Mouse (Mus musculus) spleen, postnatal 36 days (tissue): ENCODE results near the gene Ttll5.

Source experiments
- DNase-seq, 2 experiments: peaks; one replicate each; pipeline ENCODE4 v3.0.0; 2022; ENCODE audit warnings: low spot score in 2 of 2, mixed read lengths in 1 of 2

Ttll5 gene

DNA sequence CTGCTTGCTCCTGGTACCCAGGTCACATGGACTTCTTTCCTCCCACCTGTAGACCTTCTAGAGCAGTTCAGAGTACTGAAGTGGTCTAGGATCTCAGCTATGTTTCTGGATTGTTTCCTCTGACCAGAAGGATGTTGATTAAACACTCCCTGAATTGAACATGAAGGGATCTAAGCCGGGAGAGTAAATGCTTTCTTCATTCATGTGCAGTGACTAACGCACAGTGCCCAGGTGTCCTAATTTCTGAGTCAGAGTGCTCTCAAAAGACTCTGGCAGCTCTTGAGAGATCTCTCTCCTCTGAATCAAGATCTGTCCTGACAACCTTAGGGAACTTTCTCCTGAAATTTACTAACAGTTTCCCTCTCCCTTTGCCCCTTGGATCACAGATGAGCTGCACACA lies 187.7 kb downstream of the Ttll5 start:
- DNase-seq, result no peak

GRCm38 (mm10) chr12:86014174-86014573 lies 189.7 kb downstream of the Ttll5 start:
- no peak for DNase-seq

GRCm38 (mm10) chr12:86014621-86015020 lies 190.2 kb downstream of the Ttll5 start:
- DNase-seq, result no peak

DNA sequence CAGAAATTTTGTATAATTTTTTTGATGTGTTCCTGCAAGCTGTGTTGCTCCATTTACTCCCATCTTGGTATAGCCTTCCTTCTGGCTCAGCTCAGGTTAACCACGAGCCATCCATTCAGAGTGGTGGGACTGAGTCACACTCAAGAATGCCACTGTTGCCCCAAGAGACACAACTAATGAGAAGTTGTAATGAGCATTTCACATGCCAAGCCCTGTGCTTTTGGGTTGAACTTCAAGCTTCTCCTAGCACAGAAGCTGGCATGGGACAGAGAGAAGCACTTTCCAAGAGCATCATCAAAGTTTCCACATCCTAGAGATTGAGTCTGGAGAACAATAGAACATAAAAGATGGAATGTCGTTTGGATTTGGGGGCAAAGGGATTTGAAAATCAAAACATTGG lies 190.7 kb downstream of the Ttll5 start:
- no peak for DNase-seq

DNA sequence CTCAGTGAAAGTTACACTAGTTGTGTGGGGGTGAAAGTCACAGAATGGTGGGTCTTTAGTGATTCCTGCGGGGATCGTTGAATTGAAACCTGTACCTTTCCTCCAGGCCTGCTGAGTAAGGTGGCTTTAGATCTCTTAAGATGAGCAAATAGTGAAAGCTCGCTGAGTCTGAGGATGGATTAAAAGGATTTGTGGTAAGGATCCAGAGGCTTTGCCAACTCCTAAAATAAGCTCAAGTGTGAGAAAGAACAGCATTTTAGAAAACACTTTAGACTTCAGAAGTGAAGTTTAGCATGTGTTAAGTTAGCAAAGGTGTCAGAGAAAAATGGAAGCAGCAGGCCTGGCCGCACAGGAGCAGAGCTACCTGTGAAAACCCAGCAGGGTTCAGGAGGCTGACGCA lies 192.9 kb downstream of the Ttll5 start:
- no peak for DNase-seq

DNA sequence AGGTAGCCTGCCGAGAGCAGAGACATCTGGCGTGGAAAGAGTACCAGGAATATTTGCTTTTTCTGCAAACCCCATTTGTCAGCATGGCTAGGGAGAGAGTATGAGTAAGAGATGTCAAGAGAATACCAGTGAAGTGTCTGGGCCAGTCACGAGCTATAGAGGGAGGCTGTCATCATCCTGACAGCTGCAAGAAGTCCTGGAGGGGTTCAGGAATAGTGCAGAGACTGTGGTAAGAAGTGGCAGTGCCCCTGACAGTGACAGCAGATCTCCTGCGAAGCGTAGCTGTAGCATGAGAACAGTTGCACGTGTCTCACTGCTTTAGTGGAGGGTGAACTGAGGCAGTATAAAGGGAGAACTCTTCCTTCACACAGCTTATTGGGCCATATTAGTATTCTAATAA lies 197.1 kb downstream of the Ttll5 start:
- DNase-seq, result no peak

DNA sequence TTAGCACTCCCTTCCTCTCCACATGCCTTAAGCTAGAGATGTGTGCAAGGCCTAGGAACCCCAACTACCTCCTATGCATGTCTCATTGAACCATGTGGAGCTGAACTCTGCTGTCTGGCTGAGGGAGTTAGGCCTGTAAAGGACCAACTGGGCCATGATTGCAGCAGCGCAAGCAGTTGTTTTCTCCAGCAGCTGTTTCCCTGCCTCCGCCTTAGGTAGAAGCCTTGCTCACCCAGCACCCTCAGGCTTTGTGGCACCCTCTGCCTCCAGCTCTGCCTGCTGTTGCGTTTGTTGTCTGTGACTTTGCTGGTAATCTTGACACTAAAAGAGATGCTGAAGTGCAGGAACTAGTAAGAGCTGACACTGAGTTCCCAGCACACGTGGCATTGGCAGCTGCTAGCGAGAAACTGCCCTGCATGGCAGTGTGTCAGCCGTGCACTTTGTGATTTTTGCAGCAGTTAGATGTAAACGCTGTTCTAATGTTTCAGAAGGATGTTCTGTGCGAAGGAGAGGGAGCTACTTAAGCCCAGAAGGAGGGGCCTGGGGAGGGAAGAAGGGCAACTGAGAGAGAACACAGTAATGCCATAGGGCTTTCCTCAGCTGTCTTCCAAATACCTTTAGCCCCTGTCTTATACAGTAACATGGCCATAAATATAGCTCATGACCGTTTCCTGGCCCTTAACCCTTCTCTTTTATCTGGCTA lies 198.0 kb downstream of the Ttll5 start:
- DNase-seq, result no peak

DNA sequence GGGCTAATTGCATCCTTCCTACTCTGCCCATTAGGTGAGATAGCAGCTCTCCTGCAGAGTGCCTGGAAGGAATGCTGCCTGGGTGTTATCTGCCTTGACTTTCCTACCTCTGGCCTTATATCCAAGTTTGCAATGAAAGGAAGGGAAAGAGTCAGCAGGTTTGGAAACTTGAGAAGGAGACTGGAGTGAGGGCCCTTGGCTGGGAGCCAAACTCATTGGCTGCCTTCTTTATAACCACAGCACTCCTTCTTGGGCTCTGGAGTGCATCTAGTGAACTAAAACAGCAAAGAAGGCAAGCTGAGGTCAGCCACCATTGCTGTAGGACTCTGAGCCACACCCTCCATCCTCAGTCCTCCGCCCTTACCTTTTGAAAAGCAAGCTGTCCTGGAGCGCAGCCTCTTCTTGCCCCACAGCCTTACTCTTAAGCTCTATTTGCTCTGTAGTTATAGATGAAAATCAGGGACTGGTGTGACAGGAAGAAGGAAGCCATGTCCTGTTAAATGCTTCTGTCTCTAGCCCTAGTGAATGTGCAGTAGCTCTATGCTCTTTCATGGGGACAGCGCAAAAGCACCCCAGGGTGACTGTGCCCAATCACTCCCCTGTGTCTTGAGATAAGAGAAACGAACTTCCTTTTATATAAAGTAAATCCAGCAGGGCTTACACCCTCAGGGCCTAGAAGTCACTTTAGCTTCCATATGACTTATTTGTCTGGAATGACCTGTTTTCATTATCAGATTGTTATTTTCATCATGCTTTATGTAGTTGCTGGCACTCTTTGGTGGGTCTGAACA lies 198.8 kb downstream of the Ttll5 start:
- no peak for DNase-seq

- no peak for DNase-seq
Measured at GRCm38 (mm10) chr12:86024426-86024825, 200.0 kb downstream of the Ttll5 start.

GRCm38 (mm10) chr12:86025480-86025879 lies 201.0 kb downstream of the Ttll5 start:
- DNase-seq, result no peak

GRCm38 (mm10) chr12:86027000-86027399 lies 202.5 kb downstream of the Ttll5 start:
- DNase-seq, result no peak

DNA sequence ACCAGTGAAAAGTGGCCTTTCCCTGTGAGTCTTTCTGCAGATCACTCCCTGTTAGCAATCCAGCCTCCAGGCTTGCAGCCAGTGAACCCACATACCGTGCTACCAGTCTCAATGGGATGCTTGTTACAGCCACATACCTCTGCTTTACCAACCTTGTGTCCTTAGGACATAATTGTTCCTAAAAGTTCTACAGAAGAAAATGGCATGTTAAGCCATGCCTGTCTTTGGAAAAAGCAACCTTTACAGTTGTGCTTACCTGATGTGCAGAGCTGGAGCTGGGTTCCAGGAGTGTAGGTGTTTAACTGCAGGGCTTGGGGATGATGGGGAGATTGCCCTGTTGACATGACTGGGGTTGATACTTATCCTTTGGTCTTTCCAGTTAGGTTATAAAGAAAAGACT lies 203.3 kb downstream of the Ttll5 start:
- no peak for DNase-seq

DNA sequence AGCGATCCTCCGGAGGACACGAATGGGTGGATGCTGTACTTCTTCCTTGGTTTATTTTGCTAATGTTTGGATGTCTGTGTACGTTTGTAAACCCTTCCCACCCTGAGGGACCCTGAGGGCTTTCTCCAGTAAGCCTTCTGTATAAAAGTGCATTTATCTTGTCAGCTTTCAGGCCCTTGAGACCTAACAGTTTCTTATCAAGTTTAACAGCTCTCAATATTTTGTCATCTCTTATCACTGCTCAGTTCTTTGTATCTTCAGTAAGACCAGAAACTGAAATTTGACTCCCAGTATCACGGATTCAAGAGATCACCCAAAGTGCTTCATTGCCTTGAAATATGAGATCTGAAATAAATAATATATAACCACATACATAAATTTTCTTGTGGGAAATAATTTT lies 206.5 kb downstream of the Ttll5 start:
- no peak for DNase-seq

GRCm38 (mm10) chr12:86035586-86035985 lies 211.1 kb downstream of the Ttll5 start:
- no peak for DNase-seq

- DNase-seq, result no peak
Measured at GRCm38 (mm10) chr12:86036368-86037166, 212.1 kb downstream of the Ttll5 start.

GRCm38 (mm10) chr12:86037235-86037921 lies 212.9 kb downstream of the Ttll5 start:
- no peak for DNase-seq

DNA sequence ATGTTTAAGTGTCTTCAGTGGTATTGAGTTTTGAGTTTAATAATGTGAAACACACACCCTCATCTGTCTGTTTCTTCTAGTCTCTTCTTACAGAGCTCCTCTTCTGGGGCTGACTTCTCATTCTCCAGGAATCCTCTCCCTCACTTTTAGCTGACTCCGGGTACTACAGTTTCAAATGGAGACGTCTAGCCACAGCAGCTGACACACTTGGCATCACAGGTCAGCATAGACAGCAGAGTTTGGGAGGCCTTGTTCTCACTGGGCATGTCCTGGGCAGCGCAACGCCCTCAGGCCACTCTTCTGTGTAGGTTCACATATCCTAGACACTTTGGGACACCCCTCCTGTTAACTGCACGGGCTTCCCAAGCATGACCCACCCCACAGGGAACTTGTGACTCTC lies 214.6 kb downstream of the Ttll5 start:
- no peak for DNase-seq

DNA sequence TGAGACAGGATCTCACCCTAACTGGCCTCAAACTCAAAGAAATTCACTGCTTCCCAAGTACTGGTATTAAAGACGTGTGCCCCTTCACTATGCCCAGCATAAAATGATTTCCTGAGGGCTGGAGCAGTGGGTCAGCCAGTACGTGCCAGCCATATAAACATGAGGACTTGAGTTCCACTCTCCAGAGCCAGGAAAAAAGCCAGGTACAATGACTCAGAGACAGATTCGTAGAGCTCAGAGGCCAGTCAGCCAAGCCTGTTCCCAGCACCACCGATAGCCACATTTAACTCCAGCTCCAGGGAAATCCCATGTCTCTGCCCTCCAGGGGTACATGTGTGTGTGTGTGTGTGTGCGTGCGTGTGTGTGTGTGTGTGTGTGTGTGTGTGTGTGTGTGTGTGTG lies 215.3 kb downstream of the Ttll5 start:
- no peak for DNase-seq

DNA sequence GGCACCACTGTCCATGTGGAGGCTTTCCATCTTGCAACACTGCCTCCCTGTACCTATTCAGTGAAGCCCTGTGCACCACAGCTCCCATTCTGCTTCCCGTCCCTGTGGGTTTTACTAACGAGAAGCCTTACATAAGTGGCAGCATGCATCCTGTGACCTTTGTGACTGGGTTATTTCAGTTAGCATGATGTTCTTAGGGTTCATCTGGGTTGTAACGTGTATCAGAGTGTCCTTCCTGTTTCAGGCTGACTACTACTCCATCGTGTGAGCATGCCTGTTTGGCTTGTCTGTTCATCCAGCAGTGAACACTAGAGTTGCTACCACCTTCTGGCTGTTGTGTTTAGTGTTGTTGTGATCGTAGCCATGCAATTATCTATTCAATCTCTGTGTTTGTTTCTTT lies 221.7 kb downstream of the Ttll5 start:
- no peak for DNase-seq

GRCm38 (mm10) chr12:86046776-86047175 lies 222.3 kb downstream of the Ttll5 start:
- DNase-seq, result no peak

- DNase-seq, result no peak
Measured at GRCm38 (mm10) chr12:86047376-86047775, 222.9 kb downstream of the Ttll5 start.

DNA sequence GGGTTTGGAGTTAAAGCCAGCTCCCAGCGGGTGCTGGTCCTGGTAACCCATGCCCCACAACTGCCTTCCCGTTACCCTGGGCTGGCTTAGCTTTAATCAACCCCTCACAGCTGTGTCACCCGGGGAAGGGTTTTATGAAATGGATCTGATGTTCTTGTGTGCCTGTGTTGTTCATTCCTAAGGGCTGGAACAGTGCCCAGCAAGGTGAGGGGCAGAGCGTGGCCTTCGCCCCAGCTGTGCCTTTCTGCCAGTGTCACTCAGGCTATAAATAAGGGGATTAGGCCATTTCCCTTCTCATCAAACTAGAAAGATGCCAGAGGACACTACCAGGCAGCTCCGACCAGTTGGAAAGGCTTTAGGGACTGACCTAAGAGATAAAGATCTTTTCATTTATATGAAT lies 225.4 kb downstream of the Ttll5 start:
- no peak for DNase-seq
